Mouse (Mus musculus) ES-Bruce4 (cell line): ENCODE measurements at regions not wholly inside any gene's neighbourhood (a gene's known extent, or its start where the extent isn't known, plus 50 kb on each side); places are given as distances from the start of the nearest gene placed in this dataset.

ENCODE experiments used
- H3K27ac ChIP-seq: 2 replicates; pipeline ENCODE4 v1.5.1; 2012; ENCODE audit warnings: low read length, inconsistent platforms; ENCODE audit not compliant: insufficient read depth
- H3K27me3 ChIP-seq: 2 replicates; pipeline ENCODE4 v1.6.1; 2012; ENCODE audit warnings: mild to moderate bottlenecking, low read length, inconsistent platforms; ENCODE audit not compliant: control insufficient read depth, poor library complexity, insufficient read depth, severe bottlenecking
- H3K36me3 ChIP-seq: 2 replicates; pipeline ENCODE4 v1.6.1; 2012; ENCODE audit warnings: inconsistent platforms, mild to moderate bottlenecking, low read length, moderate library complexity; ENCODE audit not compliant: control insufficient read depth, poor library complexity, insufficient read depth, severe bottlenecking
- H3K4me1 ChIP-seq: one replicate; pipeline ENCODE4 v1.8.1; 2011; ENCODE audit warnings: low read length; ENCODE audit not compliant: control insufficient read depth, insufficient read depth
- H3K4me3 ChIP-seq: 2 replicates; pipeline ENCODE4 v1.5.1; 2011; ENCODE audit warnings: low read depth, mild to moderate bottlenecking, low read length
- H3K9ac ChIP-seq: 2 replicates; pipeline ENCODE4 v1.6.1; 2012; ENCODE audit warnings: low read depth, mild to moderate bottlenecking, inconsistent platforms; ENCODE audit not compliant: poor library complexity, severe bottlenecking
- H3K9me3 ChIP-seq: replicated peaks from 2 replicates; pipeline ENCODE4 v1.6.1; 2012; ENCODE audit warnings: mild to moderate bottlenecking, low read length, inconsistent platforms; ENCODE audit not compliant: control insufficient read depth, poor library complexity, insufficient read depth, severe bottlenecking
- CTCF ChIP-seq: IDR thresholded peaks from one replicate; pipeline ENCODE4 v1.8.1; 2011; ENCODE audit warnings: low read depth, low read length
- EP300 ChIP-seq: IDR thresholded peaks from 2 replicates; pipeline ENCODE4 v1.6.1; 2011; ENCODE audit warnings: low read depth, low read length; ENCODE audit not compliant: insufficient read depth
- POLR2A ChIP-seq: IDR thresholded peaks from one replicate; pipeline ENCODE4 v1.8.1; 2011; ENCODE audit warnings: low read length; ENCODE audit not compliant: insufficient read depth

GRCm38 (mm10) chr9:92707011-92707410, 165.0 kb downstream of the Plod2 start:
- Histone ChIP-seq H3K27ac (no peak overlapping the region), H3K9me3 (no peaks in the 10 kb centered on the region), H3K4me3 (no peak overlapping the region), H3K36me3 (no peaks in the 10 kb centered on the region), H3K27me3 (no peaks in the 10 kb centered on the region), H3K9ac (no peak overlapping the region), H3K4me1 (no peaks in the 10 kb centered on the region)
- TF ChIP-seq EP300 = no peak
- no peak for TF ChIP-seq CTCF
- TF ChIP-seq POLR2A = no peak

- H3K9ac ChIP-seq = no peak overlapping the region
- H3K9me3 ChIP-seq = no peaks in the 10 kb centered on the region
- H3K4me3 ChIP-seq = no peak overlapping the region
- H3K36me3 ChIP-seq = no peaks in the 10 kb centered on the region
- no peak overlapping the region for H3K27ac ChIP-seq
- TF ChIP-seq CTCF (no peak), POLR2A (no peak), EP300 (no peak)
- H3K4me1 ChIP-seq = no peaks in the 10 kb centered on the region
- H3K27me3 ChIP-seq = no peaks in the 10 kb centered on the region
These were observed 175.2 kb downstream of the Plod2 start for GRCm38 (mm10) chr9:92717176-92717575.

GRCm38 (mm10) chr9:92718337-92718736, 176.3 kb downstream of the Plod2 start:
- H3K36me3 ChIP-seq = no peaks in the 10 kb centered on the region
- no peaks in the 10 kb centered on the region for H3K27me3 ChIP-seq
- H3K27ac ChIP-seq = no peak overlapping the region
- no peak for TF ChIP-seq POLR2A
- no peak for TF ChIP-seq EP300
- TF ChIP-seq CTCF = no peak
- no peak overlapping the region for H3K9ac ChIP-seq
- no peaks in the 10 kb centered on the region for H3K9me3 ChIP-seq
- no peaks in the 10 kb centered on the region for H3K4me1 ChIP-seq
- no peak overlapping the region for H3K4me3 ChIP-seq

- Histone ChIP-seq H3K4me1 (no peaks in the 10 kb centered on the region), H3K27ac (no peak overlapping the region), H3K9ac (no peak overlapping the region), H3K27me3 (no peaks in the 10 kb centered on the region), H3K9me3 (no peaks in the 10 kb centered on the region), H3K4me3 (no peak overlapping the region), H3K36me3 (no peaks in the 10 kb centered on the region)
- no peak for TF ChIP-seq EP300
- TF ChIP-seq POLR2A = no peak
- TF ChIP-seq CTCF = no peak
These were observed 177.2 kb downstream of the Plod2 start for GRCm38 (mm10) chr9:92719251-92719650.

- H3K36me3 ChIP-seq = no peaks in the 10 kb centered on the region
- H3K27me3 ChIP-seq = no peaks in the 10 kb centered on the region
- H3K9me3 ChIP-seq = peaks cover 5% of the 10 kb centered on the region
- H3K9ac ChIP-seq = no peak overlapping the region
- TF ChIP-seq CTCF (no peak), EP300 (no peak), POLR2A (no peak)
- H3K27ac ChIP-seq = no peak overlapping the region
- no peak overlapping the region for H3K4me3 ChIP-seq
- no peaks in the 10 kb centered on the region for H3K4me1 ChIP-seq
These were observed 186.8 kb downstream of the Plod2 start for GRCm38 (mm10) chr9:92728864-92729263.

GRCm38 (mm10) chr9:92731396-92731795, 189.4 kb downstream of the Plod2 start:
- Histone ChIP-seq H3K27me3 (no peaks in the 10 kb centered on the region), H3K27ac (no peak overlapping the region), H3K36me3 (no peaks in the 10 kb centered on the region), H3K4me1 (no peaks in the 10 kb centered on the region), H3K9ac (no peak overlapping the region), H3K4me3 (no peak overlapping the region), H3K9me3 (peaks cover 11% of the 10 kb centered on the region)
- TF ChIP-seq EP300 (no peak), POLR2A (no peak), CTCF (no peak)
